Mouse (Mus musculus) mouse trophoblast stem cell (cell line): ENCODE data around the gene B4galnt4.

ENCODE experiments used
- in situ Hi-C, 2 experiments: fragments of 300-500 bp; cut with MseI, MboI; formaldehyde crosslinking; loops; 2 replicates in 1 of 2; 3 replicates in 1 of 2; pipeline ENCODE4 v1.15.1; 2025

Gene B4galnt4

GRCm38 (mm10) chr7:141119487-141119886 lies 58.6 kb downstream of the B4galnt4 start:
- in situ Hi-C loops, result no loop called here

- in situ Hi-C loops, result no loop called here
These were observed 59.7 kb downstream of the B4galnt4 start for GRCm38 (mm10) chr7:141120605-141121004.

- in situ Hi-C loops, result no loop called here
These were observed 60.2 kb downstream of the B4galnt4 start for GRCm38 (mm10) chr7:141121051-141121531.
